Mouse (Mus musculus): ENCODE results near the gene Ly75. TPM values are rescaled to one million over a fixed set of nuclear protein-coding genes. Genes with fewer than 3 reads are reported as not detected.

The Ly75 gene
- total RNA-seq, 2 experiments from 2014 or later, result 1.5 to 1.7 TPM

DNA sequence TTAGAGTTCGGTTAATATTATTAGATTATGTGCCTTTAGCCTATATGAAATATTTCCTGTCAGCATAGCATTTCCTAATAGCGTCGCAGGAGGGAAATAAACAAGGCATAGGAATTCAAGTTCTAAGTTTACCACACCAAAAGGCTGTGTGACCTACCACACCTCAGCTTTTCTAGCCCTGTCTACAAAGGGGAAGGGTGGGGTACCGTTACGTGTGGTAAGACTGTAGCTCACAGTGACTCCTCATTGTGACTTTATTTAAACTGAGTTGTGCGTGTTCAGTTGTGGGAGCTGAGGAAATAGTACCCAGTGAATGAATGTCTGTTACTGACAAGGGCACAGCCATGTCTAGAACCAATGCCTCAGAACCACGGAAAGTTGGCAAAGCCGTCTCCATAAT is 8.0 kb downstream of the Ly75 start:
- no peak for DNase-seq (ENCODE audit: low spot score in 2 of 2)

DNA sequence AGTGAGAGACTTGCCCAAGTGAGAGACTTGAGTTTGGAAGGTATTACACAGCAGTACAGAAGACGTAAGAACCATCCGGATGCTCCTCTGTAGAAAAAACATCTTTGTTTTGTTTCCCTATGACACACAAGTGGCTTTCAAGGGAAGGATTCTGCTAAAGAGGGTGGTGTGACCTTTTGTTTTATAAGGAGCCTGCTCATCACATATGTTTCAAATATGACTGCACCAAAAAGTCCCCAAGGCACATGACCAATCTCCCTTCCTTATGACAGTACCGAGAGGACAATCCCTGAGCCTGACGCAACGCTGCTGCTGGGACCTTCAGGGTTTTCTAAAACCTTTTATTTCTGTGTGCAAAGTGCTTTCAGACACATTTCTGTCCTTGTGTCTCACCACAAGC is 12.9 kb downstream of the Ly75 start:
- DNase-seq (ENCODE audit: low spot score in 2 of 2), result no peak

DNA sequence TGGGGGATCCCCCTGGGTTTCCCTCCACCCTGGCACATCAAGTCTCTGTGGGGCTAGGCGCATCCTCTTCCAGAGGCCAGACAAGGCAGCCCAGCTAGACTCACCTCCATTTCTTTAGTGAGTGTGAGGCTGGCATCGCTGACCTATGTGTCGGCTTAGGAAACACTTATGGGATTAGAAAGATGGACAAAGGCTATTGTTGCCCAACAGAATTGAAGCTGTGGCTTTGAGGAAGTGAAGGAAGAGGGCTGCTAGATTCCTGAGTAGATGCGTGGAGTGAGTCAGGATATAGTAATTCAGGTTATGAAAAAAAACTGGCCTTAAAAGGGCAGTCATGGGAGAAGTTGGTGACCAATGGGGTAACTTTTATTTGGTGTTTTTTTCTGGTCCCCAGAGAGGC is 13.6 kb downstream of the Ly75 start:
- no peak for DNase-seq (ENCODE audit: low spot score in 2 of 2)

DNA sequence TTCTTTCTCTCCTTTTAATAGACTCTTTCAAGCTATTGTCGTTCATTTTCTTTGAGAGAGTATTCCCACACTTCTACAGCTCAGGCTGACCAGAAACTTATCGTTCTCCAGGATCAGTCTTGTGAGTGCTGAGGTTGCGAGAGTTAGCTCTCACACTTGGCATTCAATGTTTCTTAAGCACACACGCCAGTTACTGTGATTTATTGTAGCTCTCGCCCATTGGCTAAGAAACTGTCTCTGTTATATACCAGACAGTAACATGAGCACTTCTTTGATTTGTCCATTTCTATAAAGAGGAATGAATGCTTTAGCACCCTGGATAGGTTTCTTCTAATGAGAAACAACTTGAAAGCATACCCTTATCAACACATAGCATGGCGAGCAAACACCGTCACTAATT is 15.2 kb downstream of the Ly75 start:
- DNase-seq (ENCODE audit: low spot score in 2 of 2), result no peak

DNA sequence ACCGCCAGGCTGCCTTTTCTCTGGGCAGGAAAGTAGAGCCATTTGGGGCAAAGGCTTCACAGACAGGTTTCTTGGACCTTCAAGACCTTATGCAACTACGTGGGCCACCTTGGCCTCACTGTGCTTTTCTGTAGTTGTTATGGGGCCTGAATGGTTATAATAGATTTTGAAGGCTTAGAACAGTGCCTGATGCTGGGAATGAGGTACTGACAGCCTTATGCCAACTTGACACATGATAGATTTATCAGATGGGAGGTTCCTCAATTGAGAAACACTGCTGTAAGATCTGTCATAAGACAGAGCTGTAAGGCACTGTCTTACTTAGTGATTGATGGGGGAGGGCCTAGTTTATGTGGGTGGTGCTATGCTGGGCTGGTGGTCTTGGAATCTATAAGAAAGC is 15.9 kb downstream of the Ly75 start:
- no peak for DNase-seq (ENCODE audit: low spot score in 2 of 2)

DNA sequence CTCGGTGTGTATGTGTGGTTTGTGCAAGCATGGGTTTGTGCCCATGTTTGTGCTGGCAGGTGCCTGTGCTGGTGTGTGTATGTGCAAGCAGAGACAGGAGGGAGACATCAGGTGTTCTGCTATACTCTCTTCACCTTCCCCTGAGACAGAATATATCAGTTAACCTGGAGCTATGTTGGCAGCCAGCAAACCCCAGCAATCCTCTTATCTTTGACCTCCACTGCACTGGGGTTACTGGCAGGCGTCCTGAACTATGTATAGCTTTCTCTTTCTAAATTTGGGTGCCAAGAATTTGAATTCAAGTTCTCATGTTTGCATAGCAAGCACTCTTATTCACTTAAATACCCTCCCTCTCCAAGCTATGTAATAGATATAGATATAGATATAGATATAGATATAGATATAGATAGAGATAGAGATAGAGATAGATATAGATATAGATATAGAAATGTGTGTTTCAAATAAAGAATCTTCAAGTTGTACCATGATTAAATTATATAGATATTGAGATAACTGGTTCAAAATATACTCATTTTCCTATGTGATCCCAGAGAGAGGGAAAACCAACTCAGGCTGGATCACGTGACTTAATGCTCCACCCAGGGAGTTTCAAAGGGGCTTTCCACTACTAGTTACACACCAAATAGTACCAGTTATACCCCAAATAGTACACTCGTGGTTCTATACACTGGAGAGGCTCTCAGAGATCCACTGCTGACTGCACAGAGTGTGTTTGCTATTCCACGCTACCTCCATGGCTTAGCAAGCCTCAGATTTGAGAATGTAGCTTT is 17.1 kb downstream of the Ly75 start:
- DNase-seq (ENCODE audit: low spot score in 2 of 2), result no peak

DNA sequence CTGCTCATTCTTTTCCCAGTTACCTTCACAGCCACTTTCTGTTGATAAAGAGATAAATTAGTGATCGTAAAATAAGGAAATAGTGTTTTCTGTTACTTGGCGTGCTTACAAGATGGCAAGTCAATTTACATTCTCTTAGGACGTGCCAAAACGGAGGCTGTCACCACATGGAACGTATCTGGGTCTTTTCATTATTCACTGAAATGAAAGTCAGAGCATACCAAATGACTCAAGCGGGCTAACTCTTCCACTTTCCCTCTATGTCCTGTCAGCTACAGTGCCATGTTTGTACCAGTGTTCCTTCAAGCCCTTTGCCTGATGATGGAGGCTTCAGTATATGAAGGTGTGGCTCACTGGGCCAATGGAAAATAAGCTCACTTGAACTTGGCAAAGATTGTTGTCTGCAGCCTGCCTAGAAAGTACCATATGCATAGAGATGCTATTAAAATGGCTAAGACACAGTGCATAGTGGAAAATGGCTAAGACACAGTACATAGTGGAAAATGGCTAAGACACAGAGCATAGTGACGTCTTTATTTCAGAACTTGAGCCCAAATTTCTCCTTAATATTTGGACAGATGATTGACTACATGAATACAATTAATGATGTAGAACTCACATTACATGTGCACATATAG is 17.8 kb downstream of the Ly75 start:
- DNase-seq (ENCODE audit: low spot score in 2 of 2), result no peak

DNA sequence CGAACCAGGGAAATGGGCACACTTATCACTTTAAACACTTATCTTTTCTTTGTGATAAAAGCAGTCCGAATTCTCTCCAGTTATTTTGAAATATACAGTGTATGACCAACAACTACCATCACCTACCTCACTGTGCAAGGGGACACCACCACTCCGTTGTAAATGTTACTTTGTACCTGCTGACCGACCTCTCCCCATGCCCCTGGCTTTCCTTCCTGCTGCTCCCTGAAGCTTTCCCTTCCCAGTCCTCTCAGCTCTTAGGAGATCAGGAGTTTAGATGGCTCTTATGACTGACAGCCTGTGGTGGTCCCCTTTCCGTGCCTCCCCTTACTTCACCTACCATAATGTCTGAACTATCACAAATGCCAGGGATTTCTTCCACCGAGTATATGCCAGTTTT is 21.0 kb downstream of the Ly75 start:
- DNase-seq (ENCODE audit: low spot score in 2 of 2), result no peak

DNA sequence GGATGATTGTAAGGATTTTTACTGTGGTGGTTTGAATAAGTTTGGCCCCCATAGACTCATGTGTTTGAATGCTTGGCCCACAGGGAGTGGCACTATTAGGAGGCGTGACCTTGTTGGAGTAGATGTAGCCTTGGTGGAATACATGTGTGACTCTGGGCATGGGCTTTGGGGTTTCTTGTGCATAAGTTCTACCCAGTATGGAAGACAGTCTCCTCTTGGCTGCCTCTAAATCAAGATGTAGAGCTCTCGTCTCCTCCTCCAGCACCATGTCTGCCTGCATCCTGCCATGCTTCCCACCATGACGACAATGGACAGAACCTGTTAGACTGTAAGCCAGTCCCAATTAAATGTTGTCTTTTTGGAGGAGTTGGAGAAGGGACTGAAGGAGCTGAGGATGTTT is 23.3 kb downstream of the Ly75 start:
- DNase-seq (ENCODE audit: low spot score in 2 of 2), result no peak

DNA sequence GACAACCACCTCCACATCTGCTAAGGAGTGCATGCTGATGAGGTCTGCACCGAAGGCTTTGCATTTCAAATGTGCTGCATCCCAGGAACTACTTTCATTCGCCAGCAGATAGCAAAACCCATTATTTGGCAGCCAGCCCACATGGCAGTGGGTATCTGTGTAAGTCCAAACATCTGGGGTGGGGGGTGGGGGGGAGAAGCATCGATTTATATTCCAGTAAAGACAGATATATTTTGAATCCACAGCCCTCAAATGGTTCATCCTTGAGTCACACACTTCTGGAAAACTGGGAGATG is 27.8 kb downstream of the Ly75 start:
- no peak for DNase-seq (ENCODE audit: low spot score in 2 of 2)

DNA sequence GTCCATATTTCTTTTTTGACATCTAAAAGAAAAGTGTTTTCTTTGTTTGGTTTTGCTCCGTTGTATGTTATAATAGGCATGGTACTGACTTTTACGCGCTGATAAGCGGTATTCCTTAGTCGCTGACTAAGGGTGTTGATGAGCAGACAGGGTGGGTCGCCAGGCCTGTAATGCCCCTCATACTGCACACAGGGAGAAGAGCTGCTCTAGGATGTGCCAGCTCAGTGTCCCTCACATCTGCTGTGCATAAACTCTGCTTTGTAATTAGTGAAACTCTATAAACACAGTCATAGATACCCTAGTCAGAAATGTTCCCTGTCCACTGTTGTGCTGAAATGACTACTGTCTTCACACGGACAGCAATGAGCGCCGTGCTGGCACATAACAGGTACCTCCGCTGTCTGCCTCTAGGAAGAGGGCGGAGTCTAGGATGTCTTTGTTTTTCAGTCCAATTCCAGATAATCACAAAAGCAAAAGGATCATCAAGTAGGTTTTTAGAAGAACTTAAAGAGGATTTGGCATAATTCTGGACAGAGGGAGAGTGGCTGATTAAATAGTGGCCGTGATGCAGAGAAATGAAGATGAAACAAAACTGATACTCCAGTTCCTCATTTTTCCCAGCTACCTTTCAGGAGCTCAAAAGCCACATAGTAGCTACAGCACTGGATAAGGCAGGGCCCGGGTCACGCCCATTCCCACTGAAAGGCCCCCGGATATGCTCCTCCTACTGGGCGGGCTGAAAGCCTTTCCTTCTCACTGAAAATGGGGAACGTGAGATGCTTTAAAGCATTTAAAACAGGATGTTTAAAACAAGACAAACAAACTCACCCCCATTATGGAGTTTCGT is 28.3 kb downstream of the Ly75 start:
- DNase-seq (ENCODE audit: low spot score in 2 of 2), result no peak

DNA sequence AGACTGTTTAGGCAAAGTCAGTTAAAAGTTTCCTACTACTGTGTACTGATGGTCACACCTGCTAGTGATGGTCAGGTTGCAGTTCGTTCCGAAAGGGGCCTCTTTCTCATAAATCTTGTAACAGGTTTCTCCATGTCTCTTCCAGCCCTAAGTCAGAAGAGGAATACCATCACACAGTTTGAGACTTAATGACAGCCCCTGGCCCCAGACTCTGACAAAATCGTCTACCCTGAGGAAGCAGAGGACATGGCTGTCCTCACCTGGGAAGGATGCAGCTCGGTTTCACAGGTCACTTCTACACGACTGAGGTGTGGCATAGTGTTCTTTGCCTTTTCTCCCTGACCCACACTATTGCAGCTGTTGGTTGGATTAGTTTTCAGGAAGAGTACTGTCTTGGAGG is 30.8 kb downstream of the Ly75 start:
- DNase-seq (ENCODE audit: low spot score in 2 of 2), result no peak

DNA sequence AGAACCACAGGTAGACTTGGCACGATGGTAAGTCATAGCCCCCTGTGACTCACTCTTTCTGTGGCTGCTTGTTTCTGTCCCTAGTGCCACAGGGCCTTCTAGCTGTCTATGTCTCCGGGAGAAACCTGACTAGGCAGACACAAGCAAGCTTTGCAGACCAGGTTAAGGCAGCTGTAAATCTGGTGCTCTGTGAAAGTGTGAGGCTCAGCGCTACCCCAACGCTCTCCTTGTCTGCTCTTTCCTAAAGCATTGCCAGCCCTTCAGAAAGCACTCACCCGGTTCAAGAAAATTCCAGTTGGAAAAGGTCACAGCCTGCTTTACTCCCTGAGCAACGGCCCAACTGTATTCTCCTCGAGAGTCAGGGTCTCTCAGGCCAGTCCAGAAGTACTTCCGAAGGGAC is 31.3 kb downstream of the Ly75 start:
- no peak for DNase-seq (ENCODE audit: low spot score in 2 of 2)

DNA sequence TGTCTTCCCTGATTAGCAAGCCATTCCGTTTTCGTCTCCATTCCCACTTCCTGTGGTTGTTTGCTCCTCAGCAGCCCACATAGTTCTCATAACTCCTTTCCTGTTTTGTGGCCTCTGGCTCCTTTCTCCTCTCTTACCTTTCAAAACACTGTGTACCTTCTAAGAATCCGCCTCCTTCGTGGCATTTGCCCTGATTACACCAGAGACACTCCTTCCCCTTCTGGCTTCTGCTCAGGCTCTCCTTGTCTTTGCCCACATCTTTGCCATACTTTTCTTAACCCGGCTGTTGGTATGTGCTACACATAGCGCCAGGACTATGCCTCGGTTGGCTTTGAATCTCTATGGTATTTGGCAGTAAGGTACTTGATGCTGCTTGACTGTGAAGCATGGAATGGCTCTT is 35.2 kb downstream of the Ly75 start:
- DNase-seq (ENCODE audit: low spot score in 2 of 2), result no peak

DNA sequence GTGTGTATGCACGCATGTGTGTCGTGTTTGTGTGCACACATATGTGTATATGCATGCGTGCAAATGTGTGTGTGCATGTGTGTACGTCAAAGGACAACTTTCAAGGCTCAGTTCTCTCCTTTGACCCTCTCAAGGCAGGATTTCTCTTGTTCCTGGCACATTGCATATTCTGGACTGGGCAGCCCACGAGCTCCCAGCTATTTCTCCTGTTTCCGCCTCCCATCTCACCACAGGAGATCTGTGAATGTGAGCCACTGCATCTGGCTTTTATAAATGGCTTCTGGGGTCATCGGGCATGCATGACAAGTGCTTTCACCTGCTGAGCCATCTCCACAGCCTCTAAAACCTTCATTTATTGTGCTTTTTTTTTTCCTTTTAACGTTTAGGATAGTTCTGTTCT is 36.6 kb downstream of the Ly75 start:
- DNase-seq (ENCODE audit: low spot score in 2 of 2), result no peak

DNA sequence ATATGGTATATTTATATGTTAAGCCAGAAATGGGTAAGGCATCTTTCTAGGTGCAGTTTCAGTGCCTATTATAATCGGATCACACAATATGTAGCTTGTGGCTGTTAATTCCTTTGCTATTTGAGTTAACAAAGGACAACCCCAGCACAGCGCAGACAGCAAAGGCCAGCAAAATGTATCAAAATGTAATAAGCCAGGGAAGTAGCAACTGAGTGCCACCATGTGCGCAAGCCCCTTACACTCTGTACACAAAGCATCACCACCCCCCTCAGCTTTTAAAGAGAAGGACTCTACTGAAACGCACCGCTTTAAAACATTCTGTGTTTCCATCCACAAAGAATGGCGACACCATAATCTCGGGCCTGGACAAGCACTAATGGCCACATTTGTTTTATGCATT is 37.4 kb downstream of the Ly75 start:
- no peak for DNase-seq (ENCODE audit: low spot score in 2 of 2)

DNA sequence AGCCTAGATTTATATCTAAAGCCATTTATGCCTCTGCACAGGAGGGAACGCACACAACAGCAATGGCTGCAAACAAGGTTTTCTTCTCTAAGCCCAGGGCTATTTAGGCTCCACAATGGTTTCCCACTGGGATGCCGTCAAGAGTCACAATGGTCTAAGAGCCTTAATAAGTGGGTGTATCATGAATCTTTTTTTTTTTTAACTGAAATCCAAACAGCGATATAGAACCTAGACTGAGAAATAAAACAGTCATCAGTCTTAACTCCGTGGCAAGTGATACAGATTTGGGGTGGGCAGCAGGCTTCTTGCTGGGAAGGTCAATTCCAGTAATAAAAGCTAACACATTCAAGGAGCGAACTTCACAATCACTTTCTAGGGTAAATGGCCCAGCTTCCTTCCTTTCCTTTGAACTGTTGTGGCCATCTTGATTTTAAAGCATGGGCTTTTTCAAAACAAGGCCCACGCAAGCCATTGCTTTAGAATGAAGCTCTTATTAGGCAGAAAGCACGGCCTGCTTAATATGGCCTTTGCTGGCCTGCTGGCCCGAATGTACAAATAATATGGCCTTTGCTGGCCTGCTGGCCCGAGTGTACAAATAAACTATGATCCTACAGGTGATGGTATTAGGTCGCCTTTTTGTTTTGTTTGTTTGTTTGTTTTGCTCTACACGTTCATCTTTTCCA is 39.4 kb downstream of the Ly75 start:
- DNase-seq (ENCODE audit: low spot score in 2 of 2), result no peak

DNA sequence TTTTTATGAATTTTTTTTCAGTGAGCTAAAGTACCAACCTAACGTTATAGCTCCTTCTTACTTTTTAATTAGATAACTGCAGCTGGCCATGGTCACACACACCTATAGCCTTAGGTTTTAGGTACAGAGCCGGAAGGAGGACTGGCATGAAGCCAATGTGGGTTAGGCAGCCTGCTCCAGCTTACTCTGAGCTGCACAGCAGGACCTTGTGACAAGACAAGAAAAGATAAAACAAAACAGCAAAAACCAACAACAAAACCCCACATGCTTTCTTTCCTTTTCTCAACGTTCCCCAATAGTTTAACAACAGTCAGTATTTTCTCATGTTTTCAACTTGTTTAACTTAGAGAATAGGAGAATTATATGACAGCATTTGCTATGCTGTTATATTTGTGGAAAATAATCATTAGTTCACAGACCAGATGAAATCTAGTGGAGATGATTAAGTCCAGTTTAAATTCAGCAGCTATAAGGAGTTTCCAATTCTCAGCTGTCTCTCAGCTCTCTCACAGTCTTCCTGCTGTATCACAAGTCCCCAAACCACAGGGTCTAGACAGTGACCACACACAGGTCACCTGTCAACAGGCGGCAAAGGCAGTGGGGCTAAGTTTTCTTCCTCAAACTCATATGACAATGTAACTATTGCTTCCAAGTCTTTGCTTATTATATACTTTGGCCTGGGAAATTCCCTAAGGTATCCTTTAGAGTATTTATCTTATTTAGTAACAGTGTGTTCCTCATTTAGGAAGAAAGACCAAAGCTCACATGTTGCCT is 40.8 kb downstream of the Ly75 start:
- no peak for DNase-seq (ENCODE audit: low spot score in 2 of 2)

DNA sequence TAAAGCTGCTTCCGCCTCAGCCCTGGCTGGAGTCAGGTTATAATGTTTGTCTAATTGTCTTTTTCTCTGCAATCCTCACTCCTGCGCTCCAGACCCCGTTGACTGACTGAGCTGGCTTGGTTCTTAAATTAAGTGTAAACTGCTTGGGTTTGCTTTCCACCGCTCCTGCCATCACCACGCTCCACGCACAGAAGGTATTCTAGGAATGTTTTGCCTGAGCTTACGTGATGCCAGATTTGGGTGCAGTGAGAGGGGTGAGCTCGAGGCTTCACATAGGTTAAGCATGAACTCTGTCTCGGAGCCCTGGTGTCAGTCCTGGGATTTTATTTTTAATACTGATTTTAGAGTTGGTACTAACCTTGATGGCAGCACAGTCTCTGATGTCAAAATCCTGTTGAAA is 45.2 kb downstream of the Ly75 start:
- no peak for DNase-seq (ENCODE audit: low spot score in 2 of 2)

DNA sequence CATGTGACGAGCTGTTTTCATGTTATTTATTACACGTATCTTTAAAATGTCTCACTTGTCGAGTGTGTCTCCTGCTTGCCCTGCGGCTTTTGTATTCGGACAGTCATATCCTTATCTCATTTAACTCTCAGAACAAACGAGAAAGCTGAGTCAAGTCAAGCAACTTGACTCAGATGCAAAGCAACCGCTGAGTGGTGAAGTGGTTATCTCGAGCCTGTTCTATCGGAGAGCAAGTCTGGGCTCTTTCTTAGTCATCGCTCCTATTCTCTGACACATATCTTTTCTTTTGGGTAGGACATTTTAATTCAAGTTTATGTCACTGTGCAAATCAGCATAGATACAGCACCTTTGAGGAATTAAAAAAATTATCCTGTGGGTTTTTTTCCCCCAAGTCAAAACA is 54.5 kb downstream of the Ly75 start:
- DNase-seq (ENCODE audit: low spot score in 2 of 2), result no peak

DNA sequence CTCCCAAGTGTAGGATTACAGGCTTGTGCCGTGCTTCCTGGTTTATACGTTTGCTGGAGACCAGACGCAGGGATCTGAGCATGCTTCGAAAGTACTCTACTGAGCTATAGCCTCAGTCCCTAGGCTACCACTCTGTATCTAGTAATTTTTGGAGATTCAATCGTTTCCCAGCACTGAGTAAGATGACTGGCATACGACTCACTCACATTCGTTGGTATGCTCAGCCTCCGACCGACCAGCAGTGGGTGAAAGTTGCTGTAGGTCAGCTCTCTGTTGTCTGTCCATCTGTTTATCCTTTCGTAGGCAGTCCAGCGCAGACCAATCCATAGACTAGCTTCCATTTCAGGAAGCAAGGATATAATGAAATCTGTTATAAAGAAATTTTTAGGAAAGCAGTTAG is 55.5 kb downstream of the Ly75 start:
- DNase-seq (ENCODE audit: low spot score in 2 of 2), result no peak

Measured in adrenal gland, postnatal 4 days (tissue).